Mouse (Mus musculus) erythroblast, embryonic 14.5 days (primary cell): ENCODE data around the gene Mapk12. TPM values are rescaled to one million over a fixed set of nuclear protein-coding genes. Genes with fewer than 3 reads are reported as not detected.

Experiments
- H3K27me3 ChIP-seq: 2 replicates; pipeline ENCODE4 v1.6.1; 2012; ENCODE audit warnings: inconsistent platforms; ENCODE audit not compliant: control insufficient read depth
- H3K36me3 ChIP-seq: 2 replicates; pipeline ENCODE4 v1.6.1; 2012; ENCODE audit warnings: mild to moderate bottlenecking, inconsistent platforms; ENCODE audit not compliant: control insufficient read depth
- H3K4me1 ChIP-seq: 2 replicates; pipeline ENCODE4 v1.6.1; 2012; ENCODE audit warnings: inconsistent platforms; ENCODE audit not compliant: control insufficient read depth
- H3K4me3 ChIP-seq: replicated peaks from 2 replicates; pipeline ENCODE3; 2012; ENCODE audit warnings: moderate library complexity, mild to moderate bottlenecking, inconsistent platforms
- H3K9me3 ChIP-seq: 2 replicates; pipeline ENCODE4 v1.6.1; 2012; ENCODE audit warnings: low read length, inconsistent platforms, mixed read lengths; ENCODE audit not compliant: control insufficient read depth
- GATA1 ChIP-seq: IDR thresholded peaks from 2 replicates; pipeline ENCODE4 v1.6.1; 2012; ENCODE audit warnings: low read length, inconsistent platforms, mixed read lengths
- TAL1 ChIP-seq: IDR thresholded peaks from 3 replicates; pipeline ENCODE4 v1.6.1; 2012; ENCODE audit warnings: low read length, inconsistent platforms, mixed read lengths
- polyA plus RNA-seq: library from polyadenylated mRNA; stranded (reverse); fragments of >175 nt; gene quantifications from 2 replicates; pipeline ENCODE4 v1.2.3, GENCODE M21; 2012

The Mapk12 gene
- polyA plus RNA-seq, 1 experiment: 0.02 TPM

GRCm38 (mm10) chr15:89130245-89130644 is 10.3 kb downstream of the Mapk12 start:
- Histone ChIP-seq H3K36me3 (peaks cover 12% of the 10 kb centered on the region), H3K9me3 (no peaks in the 10 kb centered on the region), H3K4me1 (peaks cover 24% of the 10 kb centered on the region), H3K4me3 (no peak overlapping the region), H3K27me3 (peaks cover 16% of the 10 kb centered on the region)
- TF ChIP-seq TAL1 (no peak), GATA1 (no peak)

GRCm38 (mm10) chr15:89128382-89129350 is 11.8 kb downstream of the Mapk12 start, which contains the start of gene Hdac10:
TSS of gene Hdac10 (minus strand) at chr15:89128700.
- TF ChIP-seq TAL1: no peak
- TF ChIP-seq GATA1: no peak; the same call in 1 of the 2 replicates
- H3K9me3 ChIP-seq: no peaks in the 10 kb centered on the region

GRCm38 (mm10) chr15:89127364-89127940 is 13.1 kb downstream of the Mapk12 start:
- Histone ChIP-seq H3K27me3 (peaks cover 5% of the 10 kb centered on the region), H3K9me3 (no peaks in the 10 kb centered on the region), H3K36me3 (peaks cover 22% of the 10 kb centered on the region), H3K4me3 (peak overlapping the region; percentile 76), H3K4me1 (peaks cover 42% of the 10 kb centered on the region)
- TF ChIP-seq TAL1: no peak

More at GRCm38 (mm10) chr15:89128382-89129350, 11.8 kb downstream of the Mapk12 start, which contains the start of gene Hdac10:
- Histone ChIP-seq H3K27me3 (peaks cover 9% of the 10 kb centered on the region), H3K4me3 (peak within 1 kb of the TSS; percentile 76), H3K4me1 (peaks cover 34% of the 10 kb centered on the region), H3K36me3 (peaks cover 22% of the 10 kb centered on the region)

- peaks cover 25% of the 10 kb centered on the region for H3K36me3 ChIP-seq
- no peak for TF ChIP-seq TAL1
- no peak for TF ChIP-seq GATA1
- H3K4me1 ChIP-seq: peaks cover 50% of the 10 kb centered on the region
- H3K9me3 ChIP-seq: no peaks in the 10 kb centered on the region
- H3K4me3 ChIP-seq: no peak overlapping the region
- H3K27me3 ChIP-seq: peaks cover 5% of the 10 kb centered on the region
Observed at GRCm38 (mm10) chr15:89126622-89127021, 13.9 kb downstream of the Mapk12 start.

GRCm38 (mm10) chr15:89125351-89125750 is 15.2 kb downstream of the Mapk12 start:
- H3K9me3 ChIP-seq: no peaks in the 10 kb centered on the region
- H3K27me3 ChIP-seq: peaks cover 5% of the 10 kb centered on the region
- peaks cover 32% of the 10 kb centered on the region for H3K36me3 ChIP-seq
- H3K4me1 ChIP-seq: peaks cover 60% of the 10 kb centered on the region
- H3K4me3 ChIP-seq: no peak overlapping the region
- TF ChIP-seq GATA1: no peak

- Histone ChIP-seq H3K4me1 (peaks cover 68% of the 10 kb centered on the region), H3K36me3 (peaks cover 42% of the 10 kb centered on the region), H3K27me3 (no peaks in the 10 kb centered on the region), H3K4me3 (no peak overlapping the region), H3K9me3 (no peaks in the 10 kb centered on the region)
- TF ChIP-seq GATA1 (no peak), TAL1 (no peak)
Observed at GRCm38 (mm10) chr15:89124312-89124711, 16.2 kb downstream of the Mapk12 start.

GRCm38 (mm10) chr15:89123595-89123994 is 16.9 kb downstream of the Mapk12 start:
- H3K4me1 ChIP-seq: peaks cover 64% of the 10 kb centered on the region
- TF ChIP-seq GATA1 (no peak), TAL1 (no peak)

GRCm38 (mm10) chr15:89122649-89123366 is 17.7 kb downstream of the Mapk12 start, which contains the start of gene Tubgcp6:
TSS of gene Tubgcp6 (minus strand) at chr15:89123112.
- Histone ChIP-seq H3K27me3 (no peaks in the 10 kb centered on the region), H3K4me3 (peak within 1 kb of the TSS; percentile 91), H3K9me3 (no peaks in the 10 kb centered on the region), H3K36me3 (peaks cover 57% of the 10 kb centered on the region), H3K4me1 (peaks cover 57% of the 10 kb centered on the region)
- TF ChIP-seq TAL1 (no peak), GATA1 (no peak)

More at GRCm38 (mm10) chr15:89123595-89123994, 16.9 kb downstream of the Mapk12 start:
- Histone ChIP-seq H3K27me3 (no peaks in the 10 kb centered on the region), H3K4me3 (peak overlapping the region; percentile 91), H3K36me3 (peaks cover 49% of the 10 kb centered on the region), H3K9me3 (no peaks in the 10 kb centered on the region)
